Mouse (Mus musculus): ENCODE results near the gene Gm3045.
A peak's percentile ranks its signal among the peaks of the same experiment; 100 is the strongest.

Gene Gm3045

DNA sequence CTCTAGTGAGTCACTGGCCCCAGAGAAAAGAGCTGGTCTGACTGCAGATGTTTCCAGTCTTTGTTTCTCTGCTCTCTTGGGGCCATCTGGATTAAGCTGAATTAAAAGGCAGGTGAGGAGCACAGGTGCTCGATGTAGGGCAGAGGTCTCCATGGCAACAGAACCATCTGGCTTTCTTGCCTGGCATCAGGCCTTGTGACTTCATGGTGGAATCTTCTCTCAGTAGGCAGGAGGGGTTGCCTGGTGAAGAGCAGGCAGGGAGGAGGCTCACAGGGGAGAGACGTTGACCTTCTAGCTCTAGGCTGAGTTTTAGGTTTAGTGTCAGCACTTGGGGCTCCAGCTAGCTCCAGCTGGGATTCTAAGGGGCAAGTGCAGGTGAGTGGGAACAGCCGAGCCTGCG, at the start of gene Gm3045:
Gene Gm3045 (plus strand): TSS at position 230 of the 400 bp plus-strand sequence.
- DNase-seq (ENCODE audit: low spot score) = no peak

DNA sequence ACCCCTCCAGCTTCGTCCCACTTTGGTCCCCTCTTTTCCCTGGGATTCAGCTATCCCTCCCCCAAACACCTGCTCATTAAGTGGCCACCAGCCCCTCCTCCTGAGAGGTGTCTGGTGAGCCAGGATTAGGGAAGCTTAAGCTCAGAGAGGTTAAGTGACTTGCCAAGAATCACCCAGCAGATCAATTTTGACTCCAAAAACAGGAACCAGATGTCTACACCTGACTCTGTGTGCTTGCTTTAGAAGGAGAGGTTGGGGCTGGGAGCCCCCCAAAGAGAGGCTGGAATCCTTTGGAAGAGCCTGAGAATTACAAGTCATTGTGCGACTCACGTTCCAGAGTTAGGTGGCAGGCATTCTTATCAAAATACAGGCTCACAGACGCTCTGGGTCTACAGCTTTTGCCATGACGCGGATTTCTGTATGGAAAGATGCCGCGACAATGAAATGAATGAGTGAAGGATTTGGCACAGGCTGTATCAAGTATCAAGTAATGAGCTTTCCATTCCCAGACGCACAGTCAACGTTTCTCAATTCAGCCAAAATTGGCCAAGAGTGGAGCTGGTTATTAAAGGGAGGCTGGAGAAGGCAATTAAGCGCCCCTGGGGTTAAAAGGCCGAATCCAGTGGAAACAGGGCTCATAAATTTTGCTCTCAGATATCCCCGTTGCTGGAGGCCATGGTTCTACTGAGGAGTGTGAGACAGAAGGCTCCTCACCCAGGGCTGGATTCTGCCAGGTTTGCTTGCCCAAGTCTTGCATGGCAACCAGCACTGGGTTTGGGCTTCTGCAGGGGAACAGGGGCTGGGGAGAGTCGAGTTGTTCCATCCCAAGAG, 45.3 kb upstream of the Gm3045 start:
- DNase-seq (ENCODE audit: low spot score) = peak; percentile 60

DNA sequence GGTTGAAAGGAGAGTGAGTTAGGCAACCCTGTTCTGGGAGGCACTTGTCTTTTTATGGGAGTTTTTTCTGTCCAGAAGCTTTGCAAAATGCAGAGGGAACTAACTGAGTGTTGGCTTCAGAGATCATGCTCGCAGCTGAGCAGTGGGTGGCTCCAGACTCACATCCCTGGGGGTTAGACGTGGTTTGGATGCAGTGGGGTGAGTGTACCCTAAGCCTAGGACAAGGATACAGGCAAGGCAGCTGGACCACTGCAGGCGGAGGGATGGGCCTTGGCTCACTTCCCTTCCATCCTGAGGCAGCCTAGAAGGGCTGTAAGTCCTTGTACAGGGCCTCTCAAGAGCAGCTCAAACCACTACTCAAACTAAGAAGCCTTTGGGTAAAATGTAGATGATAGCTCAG, 43.0 kb upstream of the Gm3045 start:
- no peak for DNase-seq (ENCODE audit: low spot score)

GRCm38 (mm10) chr13:56386411-56386810, 40.0 kb upstream of the Gm3045 start:
- no peak for DNase-seq (ENCODE audit: low spot score)

DNA sequence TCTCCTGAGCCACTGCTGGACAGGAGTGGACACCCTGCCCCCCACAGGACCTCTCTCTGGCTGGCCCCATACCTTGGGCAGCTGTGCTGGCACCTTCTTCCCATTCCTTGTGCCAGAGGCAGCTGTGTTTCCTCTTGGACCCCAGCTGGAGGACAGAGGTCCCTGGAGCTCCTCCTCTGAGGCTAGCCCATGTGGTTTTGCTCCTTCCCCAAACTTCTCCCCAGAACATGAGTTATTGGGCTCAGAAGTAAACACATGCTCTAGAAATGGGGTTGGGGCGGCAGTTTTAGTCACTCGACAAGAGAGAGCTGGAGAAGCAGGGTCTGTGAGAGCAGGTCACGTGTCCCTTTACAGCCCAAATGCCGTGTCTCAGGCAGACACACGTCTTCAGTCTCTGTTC, 39.0 kb upstream of the Gm3045 start:
- DNase-seq (ENCODE audit: low spot score) = no peak

DNA sequence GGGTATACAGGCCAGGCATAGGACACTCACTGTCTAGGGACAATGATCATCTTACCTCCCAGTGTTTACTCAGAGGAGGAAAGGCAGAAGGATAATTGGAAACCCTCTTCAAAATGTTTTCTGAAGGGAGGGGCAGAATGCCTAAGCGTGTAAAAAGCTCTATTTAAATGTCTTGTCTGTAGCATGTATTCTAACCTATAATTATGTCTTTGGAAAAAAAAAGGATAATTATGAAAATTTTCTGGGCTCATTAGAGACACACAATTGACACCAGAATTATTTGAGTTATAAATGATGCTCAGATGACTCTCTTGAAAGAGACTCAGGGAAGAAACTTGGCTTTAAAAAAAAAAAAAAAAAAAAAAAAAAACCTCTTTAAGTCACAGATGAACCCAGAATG, 38.4 kb upstream of the Gm3045 start:
- DNase-seq (ENCODE audit: low spot score) = no peak

- no peak for DNase-seq (ENCODE audit: low spot score)
Measured at GRCm38 (mm10) chr13:56397572-56397971, 28.8 kb upstream of the Gm3045 start.

- DNase-seq (ENCODE audit: low spot score) = no peak
Measured at GRCm38 (mm10) chr13:56401186-56401585, 25.2 kb upstream of the Gm3045 start.

DNA sequence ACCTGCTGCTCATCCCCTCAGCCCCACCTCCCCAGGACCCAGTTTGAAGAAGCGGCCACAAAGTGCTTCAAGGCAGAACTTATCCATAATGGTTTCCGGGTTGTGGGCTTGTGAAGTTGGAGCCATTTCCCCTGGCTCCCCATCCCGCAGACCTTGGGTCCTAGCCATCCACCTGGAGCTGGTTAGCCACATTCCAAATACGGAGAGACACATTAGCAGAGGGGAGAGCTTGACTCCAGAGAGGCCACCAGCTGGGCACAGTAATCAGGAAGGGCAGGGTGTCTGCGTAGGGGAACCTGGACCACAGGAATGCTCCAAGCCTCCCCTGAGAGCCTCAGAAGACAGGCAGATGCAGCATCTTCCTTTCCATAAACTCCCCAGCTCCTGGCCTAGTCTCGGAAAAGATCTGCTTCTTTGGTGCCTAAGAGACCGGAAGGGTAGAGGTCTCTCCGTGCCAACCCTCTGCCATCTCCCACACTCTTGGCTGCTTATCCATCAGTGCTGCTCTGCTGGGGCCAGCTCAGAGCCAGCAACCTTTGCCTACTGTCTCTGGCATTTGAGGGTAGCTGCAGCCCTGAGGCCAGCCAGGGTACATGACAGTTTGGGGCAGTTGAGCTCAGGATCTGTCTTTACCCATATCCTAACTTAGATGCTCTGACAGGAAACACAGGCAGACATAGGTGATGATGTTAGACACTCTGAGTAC, 22.9 kb upstream of the Gm3045 start:
- no peak for DNase-seq (ENCODE audit: low spot score)

GRCm38 (mm10) chr13:56404511-56405140, 21.8 kb upstream of the Gm3045 start:
- no peak for DNase-seq (ENCODE audit: low spot score)

- no peak for DNase-seq (ENCODE audit: low spot score)
Measured at GRCm38 (mm10) chr13:56412286-56412873, 14.0 kb upstream of the Gm3045 start.

DNA sequence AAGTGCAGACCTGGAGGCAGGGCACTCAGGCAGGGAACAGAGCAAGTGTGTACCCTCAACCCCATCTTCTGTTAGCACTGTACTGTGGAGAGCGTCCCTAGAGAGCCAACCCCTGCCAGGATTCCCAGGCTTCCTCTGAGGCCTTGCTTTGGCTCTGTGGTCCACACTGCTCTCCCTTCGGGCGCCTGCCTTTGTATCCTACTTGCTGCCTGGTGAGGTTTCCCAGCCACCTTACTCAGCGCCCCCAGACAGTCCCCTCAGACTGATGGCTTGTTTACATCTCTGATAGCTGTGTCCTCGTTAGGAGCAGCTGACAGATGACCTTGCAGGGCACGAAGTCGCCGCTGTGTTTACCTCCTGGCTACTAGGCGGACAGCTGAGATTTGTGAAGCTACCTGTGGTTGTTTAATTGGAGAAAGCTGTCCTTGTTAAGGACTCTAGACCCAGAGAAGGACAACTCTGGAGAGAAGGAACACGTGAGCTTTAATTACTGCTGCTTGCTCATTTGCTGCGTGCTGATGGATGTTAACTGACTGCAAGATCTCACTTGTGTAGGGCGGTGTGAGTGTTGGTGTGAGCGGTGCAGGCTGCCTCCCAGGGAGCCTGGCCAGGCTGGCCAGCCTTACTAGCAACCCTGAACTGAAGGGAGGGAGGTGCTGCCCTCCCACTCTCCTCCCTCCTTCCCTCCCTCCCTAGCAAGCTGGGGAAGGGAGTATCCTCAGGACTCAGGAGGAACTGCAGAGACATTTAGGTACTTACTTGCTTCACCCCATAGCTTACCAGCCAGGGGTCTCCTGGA, 7.5 kb upstream of the Gm3045 start:
- peak; percentile 27 for DNase-seq (ENCODE audit: low spot score)

GRCm38 (mm10) chr13:56419538-56419937, 6.9 kb upstream of the Gm3045 start:
- DNase-seq (ENCODE audit: low spot score) = no peak

GRCm38 (mm10) chr13:56422072-56422723, 4.2 kb upstream of the Gm3045 start:
- peak; percentile 91 for DNase-seq (ENCODE audit: low spot score)

DNA sequence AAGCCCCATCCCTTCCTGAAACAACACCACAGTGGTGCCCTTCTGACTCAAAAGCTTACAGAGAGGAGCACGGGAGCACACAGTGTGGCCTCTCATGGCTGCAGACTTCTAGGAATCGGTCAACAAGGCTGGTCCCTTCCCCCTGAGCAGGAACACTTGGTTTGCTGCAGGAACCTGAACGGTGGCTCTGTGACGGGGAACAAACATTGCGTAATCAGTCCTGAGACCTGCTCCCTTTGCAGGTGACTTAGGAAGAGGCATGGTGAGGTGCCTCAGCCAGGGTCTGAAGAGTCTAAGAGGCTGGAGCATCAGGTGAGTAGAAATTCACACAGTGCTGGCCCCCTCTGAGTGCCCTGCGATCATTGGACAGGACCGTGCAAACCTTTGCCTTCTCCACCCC, 463 bp upstream of the Gm3045 start:
- DNase-seq (ENCODE audit: low spot score) = no peak

DNA sequence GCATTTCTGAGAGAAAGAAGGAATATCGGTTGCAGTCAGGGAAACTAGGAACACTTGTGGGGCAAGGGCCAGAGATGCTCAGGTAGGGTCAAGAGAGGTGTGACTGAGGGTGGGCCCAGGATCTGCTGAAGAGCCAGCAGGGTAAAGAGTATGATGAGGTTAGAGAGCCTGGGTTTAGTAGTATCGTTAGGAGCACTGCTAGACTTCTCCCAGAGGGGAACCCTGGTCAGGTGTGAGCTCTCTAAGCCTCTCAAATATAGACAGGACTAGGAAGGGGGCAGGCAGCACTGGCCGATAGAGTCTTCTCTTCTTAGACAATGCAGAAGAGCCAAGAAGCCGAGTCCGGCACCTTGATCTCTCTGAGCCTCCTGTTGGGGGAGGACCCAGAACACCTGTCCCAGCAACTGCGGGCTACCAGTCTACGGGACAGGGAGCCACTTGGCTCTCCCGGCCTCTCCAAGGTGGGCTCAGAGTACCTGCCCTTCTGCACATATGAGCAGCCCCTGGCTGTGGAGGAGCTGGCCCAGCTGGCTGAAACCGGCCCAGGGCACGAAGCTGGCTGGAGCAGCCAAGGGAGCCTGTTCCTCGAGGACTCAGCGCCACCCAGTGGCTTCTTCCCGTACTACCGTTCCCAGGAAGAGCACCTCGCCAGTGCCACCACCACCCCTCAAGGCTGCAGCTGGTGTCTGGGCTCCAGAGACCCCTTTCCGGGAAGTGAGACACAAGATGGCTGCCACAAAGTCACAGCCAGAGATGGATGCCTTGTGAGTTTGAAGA, 2.5 kb downstream of the Gm3045 start:
- DNase-seq (ENCODE audit: low spot score) = peak; percentile 90

DNA sequence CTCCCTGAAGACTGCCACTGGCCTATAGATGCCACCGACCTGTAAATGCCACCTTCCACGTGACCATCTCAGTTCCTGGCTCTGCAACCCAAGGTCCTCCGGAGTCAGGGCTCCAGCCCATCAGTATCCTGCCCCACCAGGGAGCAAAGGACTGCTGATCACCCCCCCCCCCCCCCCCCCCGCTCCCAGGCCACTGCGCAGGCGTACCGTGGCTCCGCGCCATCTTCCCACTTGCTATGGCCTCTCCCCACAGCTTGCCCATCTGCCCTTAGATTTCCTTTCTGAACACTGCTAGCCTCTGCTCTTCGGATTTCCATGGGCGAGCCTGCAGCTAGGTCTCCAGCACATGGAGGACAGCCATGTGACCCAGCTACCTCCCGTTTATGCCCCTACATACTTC, 6.1 kb downstream of the Gm3045 start:
- no peak for DNase-seq (ENCODE audit: low spot score)

DNA sequence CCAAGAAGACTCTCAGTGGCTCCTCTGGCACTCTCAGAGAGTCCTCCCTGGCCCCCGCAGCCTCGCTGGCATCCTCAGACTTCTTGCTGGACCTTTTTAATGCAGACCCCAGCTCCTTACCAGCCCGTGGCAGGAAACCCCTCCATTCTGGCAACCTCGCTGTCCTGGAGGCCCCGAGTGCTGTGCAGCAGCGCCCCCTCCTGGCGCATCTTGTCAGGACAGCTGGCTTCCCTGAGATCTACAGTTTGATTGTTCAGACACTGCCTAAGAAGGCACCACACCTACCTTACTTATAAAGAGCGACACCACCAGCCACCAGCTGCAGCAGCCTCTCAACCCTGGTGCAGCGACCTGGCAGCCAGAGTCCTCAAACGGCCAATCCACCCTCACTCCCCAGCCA, 7.1 kb downstream of the Gm3045 start:
- peak; percentile 90 for DNase-seq (ENCODE audit: low spot score)

GRCm38 (mm10) chr13:56434311-56434751, 7.9 kb downstream of the Gm3045 start:
- no peak for DNase-seq (ENCODE audit: low spot score)

- DNase-seq (ENCODE audit: low spot score) = peak; percentile 37
Measured at GRCm38 (mm10) chr13:56435615-56436287, 9.4 kb downstream of the Gm3045 start.
